Mouse (Mus musculus): Measurements from ENCODE around the gene Ormdl2. TPM values are rescaled to one million over a fixed set of nuclear protein-coding genes. Genes with fewer than 3 reads are reported as not detected.

Gene Ormdl2
- polyA plus RNA-seq, 1 experiment from 2014 or later: 18.6 TPM

DNA sequence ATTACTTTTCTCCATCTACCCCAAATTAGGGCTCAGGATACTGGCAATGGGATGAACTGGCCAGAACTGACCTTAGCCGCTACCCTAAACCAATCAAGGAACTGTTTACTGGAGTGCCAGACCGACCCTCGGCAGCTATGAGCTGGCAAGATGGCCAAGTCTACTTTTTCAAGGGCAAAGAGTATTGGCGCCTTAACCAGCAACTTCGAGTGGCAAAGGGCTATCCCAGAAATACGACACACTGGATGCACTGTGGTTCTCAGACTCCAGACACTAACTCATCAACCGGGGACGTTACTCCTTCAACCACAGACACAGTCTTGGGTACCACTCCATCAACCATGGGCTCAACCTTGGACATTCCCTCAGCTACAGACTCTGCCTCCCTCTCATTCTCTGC, 22.8 kb downstream of the Ormdl2 start:
- H3K36me3 ChIP-seq (ENCODE audit: control insufficient read depth, insufficient read depth, low read length): peaks cover 9% of the 10 kb centered on the region; the same call in 1 of the 2 replicates
- ATAC-seq: no peak
- H3K27me3 ChIP-seq (ENCODE audit: control insufficient read depth, insufficient read depth, low read depth, low read length): no peaks in the 10 kb centered on the region
- WGBS: 94% methylated on average over 8 of the region's 8 CpGs
- H3K27ac ChIP-seq (ENCODE audit: low read length): no peak overlapping the region
- H3K4me3 ChIP-seq (ENCODE audit: low read depth, low read length): no peak overlapping the region
- no peaks in the 10 kb centered on the region for H3K9me3 ChIP-seq (replicated peaks; ENCODE audit: control insufficient read depth, low read length, poor library complexity, severe bottlenecking)
- no peak overlapping the region for H3K4me2 ChIP-seq (ENCODE audit: low read length)
- H3K9ac ChIP-seq (ENCODE audit: low read depth, low read length): no peak overlapping the region
- H3K4me1 ChIP-seq (ENCODE audit: control insufficient read depth, insufficient read depth, low read length): peaks cover 12% of the 10 kb centered on the region

- H3K36me3 ChIP-seq (ENCODE audit: control insufficient read depth, insufficient read depth, low read length): peaks cover 6% of the 10 kb centered on the region; the same call in 1 of the 2 replicates
- no peak overlapping the region for H3K27ac ChIP-seq (ENCODE audit: low read length)
- H3K4me2 ChIP-seq (ENCODE audit: low read length): no peak overlapping the region
- no peaks in the 10 kb centered on the region for H3K27me3 ChIP-seq (ENCODE audit: control insufficient read depth, insufficient read depth, low read depth, low read length)
- no peak overlapping the region for H3K9ac ChIP-seq (ENCODE audit: low read depth, low read length)
- no peaks in the 10 kb centered on the region for H3K9me3 ChIP-seq (replicated peaks; ENCODE audit: control insufficient read depth, low read length, poor library complexity, severe bottlenecking)
- no peak overlapping the region for H3K4me3 ChIP-seq (ENCODE audit: low read depth, low read length)
- 93% methylated on average over 3 of the region's 3 CpGs for WGBS
- no peak for ATAC-seq
- no peaks in the 10 kb centered on the region for H3K4me1 ChIP-seq (ENCODE audit: control insufficient read depth, insufficient read depth, low read length)
These were observed 25.9 kb downstream of the Ormdl2 start for GRCm38 (mm10) chr10:128795581-128795980.

DNA sequence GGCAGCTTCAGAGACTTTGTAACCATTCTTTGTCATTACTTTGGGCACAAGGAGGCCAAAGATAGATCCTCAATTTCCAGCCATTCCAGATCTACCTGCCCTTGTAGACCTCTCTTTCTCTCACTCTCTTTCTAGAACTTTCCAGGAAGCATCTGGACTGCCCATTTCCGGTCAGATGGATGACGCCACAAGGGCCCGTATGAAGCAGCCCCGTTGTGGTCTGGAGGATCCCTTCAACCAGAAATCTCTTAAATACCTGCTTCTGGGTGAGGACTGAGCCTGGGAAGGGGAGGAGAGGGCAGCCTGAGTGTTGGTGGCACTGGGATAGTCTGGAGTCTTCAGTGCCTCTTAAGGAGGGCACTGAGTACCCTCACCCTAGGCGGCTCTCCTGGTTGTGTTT, 27.1 kb downstream of the Ormdl2 start:
- Histone ChIP-seq H3K9ac (ENCODE audit: low read depth, low read length) (no peak overlapping the region), H3K27me3 (ENCODE audit: control insufficient read depth, insufficient read depth, low read depth, low read length) (no peaks in the 10 kb centered on the region), H3K4me2 (ENCODE audit: low read length) (no peak overlapping the region), H3K4me3 (ENCODE audit: low read depth, low read length) (no peak overlapping the region), H3K36me3 (ENCODE audit: control insufficient read depth, insufficient read depth, low read length) (0 out of 2 replicates have a peak, but pooled peaks cover 4% of the 10 kb centered on the region), H3K27ac (ENCODE audit: low read length) (no peak overlapping the region), H3K4me1 (ENCODE audit: control insufficient read depth, insufficient read depth, low read length) (no peaks in the 10 kb centered on the region), H3K9me3 (replicated peaks; ENCODE audit: control insufficient read depth, low read length, poor library complexity, severe bottlenecking) (no peaks in the 10 kb centered on the region)
- ATAC-seq: no peak
- 93% methylated on average over 5 of the region's 5 CpGs for WGBS

DNA sequence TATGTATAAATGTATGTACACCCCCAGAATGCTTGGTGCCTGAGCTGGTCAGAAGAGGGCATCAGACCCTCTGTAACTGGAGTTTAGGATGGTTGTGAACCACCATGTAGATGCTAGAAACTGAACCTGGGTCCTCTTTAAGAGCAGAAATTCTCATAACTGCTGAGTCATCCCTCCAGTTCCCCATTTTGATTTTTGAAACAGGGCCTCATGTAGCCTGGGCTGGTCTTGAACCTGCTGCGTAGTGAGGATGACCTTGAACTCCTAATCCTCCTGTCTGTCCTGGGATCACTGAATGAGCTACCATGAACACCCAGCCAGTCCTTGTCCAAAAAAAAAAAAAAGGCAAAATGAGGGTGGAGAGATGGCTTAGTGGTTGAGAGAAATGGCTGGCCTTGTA, 28.2 kb downstream of the Ormdl2 start:
- Histone ChIP-seq H3K27ac (ENCODE audit: low read length) (no peak overlapping the region), H3K27me3 (ENCODE audit: control insufficient read depth, insufficient read depth, low read depth, low read length) (no peaks in the 10 kb centered on the region), H3K9ac (ENCODE audit: low read depth, low read length) (no peak overlapping the region), H3K4me3 (ENCODE audit: low read depth, low read length) (no peak overlapping the region), H3K9me3 (replicated peaks; ENCODE audit: control insufficient read depth, low read length, poor library complexity, severe bottlenecking) (no peaks in the 10 kb centered on the region), H3K4me1 (ENCODE audit: control insufficient read depth, insufficient read depth, low read length) (no peaks in the 10 kb centered on the region), H3K4me2 (ENCODE audit: low read length) (no peak overlapping the region), H3K36me3 (ENCODE audit: control insufficient read depth, insufficient read depth, low read length) (0 out of 2 replicates have a peak, but pooled peaks cover 3% of the 10 kb centered on the region)
- ATAC-seq: no peak
- 97% methylated on average over 1 of the region's 1 CpGs for WGBS

DNA sequence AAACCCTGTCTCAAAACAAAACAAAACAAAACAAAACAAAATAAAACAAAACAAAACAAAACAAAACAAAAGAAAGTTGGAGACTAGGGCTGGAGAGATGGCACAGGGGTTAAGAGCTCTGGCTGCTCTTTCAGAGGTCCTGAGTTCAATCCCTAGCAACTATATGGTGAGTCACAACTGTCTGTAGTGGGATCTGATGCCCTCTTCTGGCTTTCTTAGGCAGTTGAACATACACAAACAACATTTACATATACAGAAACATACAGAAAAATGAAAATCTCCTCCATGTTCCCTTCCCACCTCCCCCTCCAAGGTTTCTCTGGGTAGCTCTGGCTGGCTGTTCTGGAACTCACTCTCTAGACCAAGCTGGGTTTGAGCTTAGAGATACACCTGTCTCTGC, 29.4 kb downstream of the Ormdl2 start:
- no peaks in the 10 kb centered on the region for H3K9me3 ChIP-seq (replicated peaks; ENCODE audit: control insufficient read depth, low read length, poor library complexity, severe bottlenecking)
- no peak overlapping the region for H3K4me2 ChIP-seq (ENCODE audit: low read length)
- H3K27me3 ChIP-seq (ENCODE audit: control insufficient read depth, insufficient read depth, low read depth, low read length): no peaks in the 10 kb centered on the region
- no peak overlapping the region for H3K9ac ChIP-seq (ENCODE audit: low read depth, low read length)
- H3K4me3 ChIP-seq (ENCODE audit: low read depth, low read length): no peak overlapping the region
- H3K27ac ChIP-seq (ENCODE audit: low read length): no peak overlapping the region
- H3K4me1 ChIP-seq (ENCODE audit: control insufficient read depth, insufficient read depth, low read length): no peaks in the 10 kb centered on the region
- H3K36me3 ChIP-seq (ENCODE audit: control insufficient read depth, insufficient read depth, low read length): no peaks in the 10 kb centered on the region
- ATAC-seq: no peak

- no peak within 1 kb of the TSS for H3K27ac ChIP-seq (ENCODE audit: low read length)
- no peak within 1 kb of the TSS for H3K4me2 ChIP-seq (ENCODE audit: low read length)
- ATAC-seq: no peak
- H3K36me3 ChIP-seq (ENCODE audit: control insufficient read depth, insufficient read depth, low read length): no peaks in the 10 kb centered on the region
- WGBS: 60% methylated on average over 7 of the region's 7 CpGs
- no peak within 1 kb of the TSS for H3K4me3 ChIP-seq (ENCODE audit: low read depth, low read length)
- no peaks in the 10 kb centered on the region for H3K9me3 ChIP-seq (replicated peaks; ENCODE audit: control insufficient read depth, low read length, poor library complexity, severe bottlenecking)
- H3K27me3 ChIP-seq (ENCODE audit: control insufficient read depth, insufficient read depth, low read depth, low read length): no peaks in the 10 kb centered on the region
- no peaks in the 10 kb centered on the region for H3K4me1 ChIP-seq (ENCODE audit: control insufficient read depth, insufficient read depth, low read length)
- no peak within 1 kb of the TSS for H3K9ac ChIP-seq (ENCODE audit: low read depth, low read length)
These were observed 30.9 kb downstream of the Ormdl2 start, which contains the start of gene Mmp19 for GRCm38 (mm10) chr10:128790398-128791124. Mmp19 (plus strand) TSS chr10:128790910.

- WGBS: 100% methylated on average over 1 of the region's 1 CpGs
- no peaks in the 10 kb centered on the region for H3K4me1 ChIP-seq (ENCODE audit: control insufficient read depth, insufficient read depth, low read length)
- H3K9ac ChIP-seq (ENCODE audit: low read depth, low read length): no peak overlapping the region
- 0 out of 2 replicates have a peak, but pooled peaks cover 5% of the 10 kb centered on the region for H3K9me3 ChIP-seq (replicated peaks; ENCODE audit: control insufficient read depth, low read length, poor library complexity, severe bottlenecking)
- H3K4me3 ChIP-seq (ENCODE audit: low read depth, low read length): no peak overlapping the region
- no peak for ATAC-seq
- no peaks in the 10 kb centered on the region for H3K27me3 ChIP-seq (ENCODE audit: control insufficient read depth, insufficient read depth, low read depth, low read length)
- H3K27ac ChIP-seq (ENCODE audit: low read length): no peak overlapping the region
- H3K36me3 ChIP-seq (ENCODE audit: control insufficient read depth, insufficient read depth, low read length): no peaks in the 10 kb centered on the region
- no peak overlapping the region for H3K4me2 ChIP-seq (ENCODE audit: low read length)
These were observed 41.2 kb downstream of the Ormdl2 start for GRCm38 (mm10) chr10:128780200-128780599.

GRCm38 (mm10) chr10:128779011-128779795, 42.2 kb downstream of the Ormdl2 start:
- H3K36me3 ChIP-seq (ENCODE audit: control insufficient read depth, insufficient read depth, low read length): no peaks in the 10 kb centered on the region
- no peak overlapping the region for H3K4me2 ChIP-seq (ENCODE audit: low read length)
- H3K27me3 ChIP-seq (ENCODE audit: control insufficient read depth, insufficient read depth, low read depth, low read length): no peaks in the 10 kb centered on the region
- no peak overlapping the region for H3K27ac ChIP-seq (ENCODE audit: low read length)
- no peak overlapping the region for H3K9ac ChIP-seq (ENCODE audit: low read depth, low read length)
- H3K4me3 ChIP-seq (ENCODE audit: low read depth, low read length): no peak overlapping the region
- 0 out of 2 replicates have a peak, but pooled peaks cover 3% of the 10 kb centered on the region for H3K9me3 ChIP-seq (replicated peaks; ENCODE audit: control insufficient read depth, low read length, poor library complexity, severe bottlenecking)
- no peak for ATAC-seq
- no peaks in the 10 kb centered on the region for H3K4me1 ChIP-seq (ENCODE audit: control insufficient read depth, insufficient read depth, low read length)
- 24% methylated on average over 8 of the region's 8 CpGs for whole genome bisulfite sequencing

DNA sequence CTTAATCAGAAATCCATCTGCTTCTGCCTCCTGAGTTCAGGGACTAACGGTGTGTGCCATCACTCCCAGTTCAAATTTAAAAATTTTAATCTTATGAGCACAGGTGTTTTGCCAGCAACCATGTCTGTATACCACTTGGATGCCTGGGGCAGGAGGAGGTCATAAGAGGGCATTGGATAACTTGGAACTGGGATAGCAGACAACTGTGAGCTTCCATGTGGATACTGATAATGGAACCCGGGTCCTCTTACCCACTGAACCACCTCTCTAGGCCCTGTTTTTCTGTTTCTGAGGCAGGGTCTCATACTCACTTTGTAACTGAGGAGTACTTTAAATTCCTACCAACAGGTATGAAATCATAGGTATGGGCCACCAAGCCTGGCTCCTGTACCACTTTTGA, 43.0 kb downstream of the Ormdl2 start:
- no peak overlapping the region for H3K4me3 ChIP-seq (ENCODE audit: low read depth, low read length)
- 97% methylated on average over 2 of the region's 2 CpGs for WGBS
- H3K9me3 ChIP-seq (replicated peaks; ENCODE audit: control insufficient read depth, low read length, poor library complexity, severe bottlenecking): no peaks in the 10 kb centered on the region
- H3K4me1 ChIP-seq (ENCODE audit: control insufficient read depth, insufficient read depth, low read length): no peaks in the 10 kb centered on the region
- H3K27me3 ChIP-seq (ENCODE audit: control insufficient read depth, insufficient read depth, low read depth, low read length): no peaks in the 10 kb centered on the region
- no peak overlapping the region for H3K4me2 ChIP-seq (ENCODE audit: low read length)
- H3K27ac ChIP-seq (ENCODE audit: low read length): no peak overlapping the region
- no peak for ATAC-seq
- no peaks in the 10 kb centered on the region for H3K36me3 ChIP-seq (ENCODE audit: control insufficient read depth, insufficient read depth, low read length)
- H3K9ac ChIP-seq (ENCODE audit: low read depth, low read length): no peak overlapping the region

All from midbrain, embryonic 16.5 days (tissue).